Comparison of ENCODE assay signal across 10 mouse cellular contexts in the genomic region with DNA sequence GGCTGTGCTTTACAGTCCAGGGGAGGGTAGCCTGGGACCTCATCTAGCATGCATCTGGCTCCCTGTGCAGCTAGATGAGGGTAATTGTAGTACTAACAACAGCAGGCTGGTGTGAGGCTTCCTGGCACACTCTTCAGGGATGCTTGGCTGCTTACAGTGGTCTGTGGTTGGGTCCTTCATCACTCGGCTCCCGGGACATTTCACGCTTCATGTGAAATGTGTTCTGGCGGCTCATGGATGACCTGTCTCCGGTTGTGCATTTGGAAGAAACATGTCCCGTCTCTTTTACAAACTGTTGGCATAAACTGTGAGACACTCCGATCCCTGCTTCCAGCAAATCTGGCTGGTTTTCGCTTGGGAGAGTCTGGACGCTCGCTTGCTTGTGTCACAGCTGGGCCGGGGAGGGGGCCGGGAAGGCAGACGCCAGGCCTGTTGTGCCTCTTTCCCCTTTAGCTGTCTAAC.
DNase-seq lines count a peak whose midpoint lies in the region; ATAC-seq and TF ChIP-seq lines count a peak whose summit lies in the region.
"Had no signal": no experiment of that assay in that cellular context is flagged by ENCODE, and none has a peak within 500 bp of the region (broad histone marks: within the 10 kb centered on the region; RNA-seq: fewer than 3 reads in every experiment).

No protein-coding gene starts in this region.

- H3K27me3 ChIP-seq in heart, embryonic 10.5 days (ENCODE audit: insufficient read depth, poor library complexity, severe bottlenecking), result no peaks in the 10 kb centered on the region
- H3K27me3 ChIP-seq in limb, embryonic 14.5 days (ENCODE audit: control insufficient read depth, insufficient read depth, low read length), result no peaks in the 10 kb centered on the region
- H3K27me3 ChIP-seq: liver, embryonic 13.5 days had no signal

- H3K36me3 ChIP-seq in heart, embryonic 10.5 days, result no peaks in the 10 kb centered on the region; the same call in 1 of the 2 replicates
- H3K36me3 ChIP-seq in limb, embryonic 14.5 days (ENCODE audit: control insufficient read depth, insufficient read depth, low read length), result no peaks in the 10 kb centered on the region
- H3K36me3 ChIP-seq: liver, embryonic 13.5 days had no signal

- no peak for TF ChIP-seq POLR2A in limb, embryonic 14.5 days (IDR thresholded peaks at IDR 0.05; ENCODE audit: borderline replicate concordance, extremely low read depth, insufficient read depth, insufficient read length)

- no peak overlapping the region for H3K9ac ChIP-seq in limb, embryonic 14.5 days (ENCODE audit: low read depth, low read length, severe bottlenecking)
- H3K9ac ChIP-seq: liver, embryonic 13.5 days had no signal

- H3K4me3 ChIP-seq in heart, embryonic 10.5 days, result no peak overlapping the region
- H3K4me3 ChIP-seq in limb, embryonic 14.5 days (replicated peaks; ENCODE audit: low read length), result no peak overlapping the region
- H3K4me3 ChIP-seq: liver, embryonic 13.5 days had no signal

- no peak overlapping the region for H3K4me2 ChIP-seq in limb, embryonic 14.5 days (replicated peaks; ENCODE audit: low read depth, low read length, severe bottlenecking)
- H3K4me2 ChIP-seq: liver, embryonic 13.5 days had no signal

- H3K27ac ChIP-seq in heart, embryonic 10.5 days, result peak overlapping the region; percentile 77
- H3K27ac ChIP-seq in limb, embryonic 14.5 days (replicated peaks; ENCODE audit: low read depth, low read length), result no peak overlapping the region
- H3K27ac ChIP-seq: liver, embryonic 13.5 days had no signal

- no peak for DNase-seq in heart, embryonic 10.5 days (ENCODE audit: low spot score)
- no peak for DNase-seq in heart, postnatal 25 days (ENCODE audit: low spot score)
- peak; percentile 24 for DNase-seq in right cerebral cortex, postnatal 4 days
- no peak for DNase-seq in right cerebral cortex, postnatal 36 days (ENCODE audit: low spot score in 2 of 2)
- DNase-seq in limb, embryonic 14.5 days (ENCODE audit: low spot score), result no peak
- DNase-seq in testis, postnatal 10 days (ENCODE audit: low spot score), result no peak
- no peak for DNase-seq in thymus, postnatal 0 days (ENCODE audit: low spot score)
- no peak for DNase-seq in left cerebral cortex, adult 18-20 months (ENCODE audit: low spot score in 2 of 2)
- DNase-seq: kidney, adult 11 months; liver, embryonic 13.5 days had no signal

- intact Hi-C loops in heart, postnatal 25 days (cut with DNase I), result loop anchor here (2.0 kb wide), 1 partner anchor 25 kb away; no protein-coding TSS in a partner anchor

- peak; percentile 35; the same call in 1 of the 2 replicates for ATAC-seq in limb, embryonic 14.5 days (ENCODE audit: low FRiP score, low read depth)

- peaks cover 57% of the 10 kb centered on the region for H3K4me1 ChIP-seq in heart, embryonic 10.5 days
- peaks cover 8% of the 10 kb centered on the region for H3K4me1 ChIP-seq in limb, embryonic 14.5 days (ENCODE audit: control insufficient read depth, insufficient read depth, low read length)
- H3K4me1 ChIP-seq: liver, embryonic 13.5 days had no signal

- H3K9me3 ChIP-seq in heart, embryonic 10.5 days, result no peaks in the 10 kb centered on the region
- H3K9me3 ChIP-seq in limb, embryonic 14.5 days (ENCODE audit: control insufficient read depth, low read length), result 0 out of 2 replicates have a peak, but pooled peaks cover 6% of the 10 kb centered on the region
- H3K9me3 ChIP-seq: liver, embryonic 13.5 days had no signal

- 78% methylated on average over 13 of the region's 13 CpGs for WGBS in heart, embryonic 10.5 days
- WGBS in limb, embryonic 14.5 days, result 45% methylated on average over 13 of the region's 13 CpGs
